8 mouse cellular contexts compared by ENCODE assay signal in genomic region chr5:73255321-73256251, GRCm38 (mm10). TPM values are rescaled to one million over a fixed set of nuclear protein-coding genes. Genes with fewer than 3 reads are reported as not detected.
A peak's percentile ranks its signal among the peaks of the same experiment; 100 is the strongest.
DNase-seq lines count a peak whose midpoint lies in the region; ATAC-seq lines count a peak whose summit lies in the region.

No protein-coding gene starts in this region.

- ATAC-seq in hindbrain, embryonic 12.5 days (ENCODE audit: low FRiP score): peak; percentile 67

- peaks cover 11% of the 10 kb centered on the region for H3K4me1 ChIP-seq in hindbrain, embryonic 12.5 days

- peak; percentile 58 for DNase-seq in T-cell, adult 2 months (ENCODE audit: low spot score)
- DNase-seq in cerebellum, postnatal 10 days: peak; percentile 80 to 81
- DNase-seq in frontal cortex, postnatal 14 days (ENCODE audit: low spot score in 2 of 2): peak; percentile 37
- peak; percentile 62 to 65 for DNase-seq in layer of hippocampus, postnatal 36 days
- peak; percentile 59 for DNase-seq in lung, postnatal 36 days
- peak; percentile 66 for DNase-seq in right cerebral cortex, adult 18-20 months
- peak; percentile 52 for DNase-seq in urinary bladder, postnatal 25 days (ENCODE audit: low spot score)

- WGBS in hindbrain, embryonic 12.5 days: under 1% methylated on average over 99 of the region's 129 CpGs

- H3K36me3 ChIP-seq in hindbrain, embryonic 12.5 days: no peaks in the 10 kb centered on the region

- peak overlapping the region; percentile 95 for H3K4me3 ChIP-seq in hindbrain, embryonic 12.5 days

- peak overlapping the region; percentile 96 for H3K27ac ChIP-seq in hindbrain, embryonic 12.5 days

- H3K4me2 ChIP-seq in hindbrain, embryonic 12.5 days (replicated peaks): peak overlapping the region; percentile 75

- no peaks in the 10 kb centered on the region for H3K9me3 ChIP-seq in hindbrain, embryonic 12.5 days (replicated peaks)

- peak overlapping the region; percentile 88 for H3K9ac ChIP-seq in hindbrain, embryonic 12.5 days

- no peaks in the 10 kb centered on the region for H3K27me3 ChIP-seq in hindbrain, embryonic 12.5 days

RNA-seq across cellular contexts. Expression of gene Fryl, which starts 0.8 kb away (rescaled TPM):
- 47.4 and 47.9 TPM in 2 replicates for polyA plus RNA-seq in hindbrain, embryonic 12.5 days (2016; fragmentation: Nextera tagmentation; extraction: Ambion mirVana)
- 10 to 100 TPM; 63.9 to 77.7 TPM for total RNA-seq in layer of hippocampus, postnatal 36 days (2021)

RNA-seq across cellular contexts. Expression of gene Ociad1, which starts 37.0 kb away (rescaled TPM):
- polyA plus RNA-seq in hindbrain, embryonic 12.5 days (2016; fragmentation: Nextera tagmentation; extraction: Ambion mirVana): 195 and 207 TPM in 2 replicates
- 100 to 1,000 TPM; 464 to 480 TPM for total RNA-seq in layer of hippocampus, postnatal 36 days (2021)

Comparison
In these comparisons a context has a peak if more than half of its experiments do, and no peak if none do; other contexts are left out.
1. Peak in every context shown above with its lines: DNase-seq, ATAC-seq, H3K4me3 ChIP-seq and H3K27ac ChIP-seq.